Mouse (Mus musculus): ENCODE measurements around the gene Nradd.

Gene Nradd

DNA sequence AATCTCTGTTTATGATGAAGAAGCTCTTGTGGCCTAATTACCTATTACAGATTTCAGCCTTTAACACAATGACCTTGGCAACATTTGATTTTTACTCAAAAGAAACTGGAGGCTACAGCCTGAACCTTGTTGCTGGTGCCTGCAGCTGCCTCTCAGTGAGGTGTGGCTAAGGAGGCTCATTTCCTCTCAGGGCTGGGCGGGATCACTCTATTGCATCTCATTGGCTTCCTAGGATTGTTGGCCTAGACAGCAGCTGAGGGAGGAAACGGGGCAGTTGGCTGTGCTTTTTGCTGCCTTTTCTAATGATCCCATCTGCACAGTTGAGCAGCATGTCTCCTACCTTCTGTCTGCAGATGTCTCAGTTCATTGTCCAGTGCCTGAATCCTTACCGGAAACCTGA lies 7.2 kb downstream of the Nradd start:
- no peak for DNase-seq (ENCODE audit: low read depth in 1 of 2, low spot score in 2 of 2)

DNA sequence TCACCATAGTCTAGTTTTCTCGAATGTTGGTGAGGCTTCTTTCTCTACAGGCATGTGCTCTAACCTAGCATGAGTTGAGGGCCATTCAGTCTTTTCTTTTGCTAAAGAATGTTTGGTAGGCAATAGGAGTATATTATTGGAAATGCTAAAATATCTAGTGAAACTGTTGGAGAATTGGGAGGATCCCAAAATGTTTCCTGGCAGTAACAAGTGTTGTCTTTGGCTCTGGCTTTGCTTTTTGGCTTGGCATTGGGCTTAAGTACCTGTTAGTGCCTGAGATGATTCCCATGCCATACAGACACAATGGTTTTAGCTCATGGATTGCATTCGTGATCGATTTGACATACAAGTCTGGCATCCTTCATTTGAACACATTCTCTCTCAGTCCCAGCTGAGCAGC lies 12.8 kb downstream of the Nradd start:
- DNase-seq (ENCODE audit: low read depth in 1 of 2, low spot score in 2 of 2), result no peak

DNA sequence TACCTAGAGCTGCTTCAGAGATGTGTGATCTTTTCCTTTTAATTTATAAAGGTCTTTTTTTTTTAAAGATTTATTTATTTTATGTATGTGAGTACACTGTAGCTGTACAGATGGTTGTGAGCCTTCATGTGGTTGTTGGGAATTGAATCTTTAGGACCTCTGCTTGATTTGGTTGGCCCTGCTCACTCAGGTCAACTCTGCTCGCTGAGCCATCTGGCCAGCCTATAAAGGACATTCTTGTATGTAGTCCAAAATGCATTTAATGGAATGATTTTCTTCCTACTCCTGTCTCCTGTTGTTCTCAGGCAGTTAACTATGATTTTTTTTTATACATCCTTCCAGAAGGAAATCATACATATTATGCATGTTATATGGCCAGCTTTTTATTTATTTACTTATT lies 40.7 kb downstream of the Nradd start:
- DNase-seq (ENCODE audit: low read depth in 1 of 2, low spot score in 2 of 2), result no peak

DNA sequence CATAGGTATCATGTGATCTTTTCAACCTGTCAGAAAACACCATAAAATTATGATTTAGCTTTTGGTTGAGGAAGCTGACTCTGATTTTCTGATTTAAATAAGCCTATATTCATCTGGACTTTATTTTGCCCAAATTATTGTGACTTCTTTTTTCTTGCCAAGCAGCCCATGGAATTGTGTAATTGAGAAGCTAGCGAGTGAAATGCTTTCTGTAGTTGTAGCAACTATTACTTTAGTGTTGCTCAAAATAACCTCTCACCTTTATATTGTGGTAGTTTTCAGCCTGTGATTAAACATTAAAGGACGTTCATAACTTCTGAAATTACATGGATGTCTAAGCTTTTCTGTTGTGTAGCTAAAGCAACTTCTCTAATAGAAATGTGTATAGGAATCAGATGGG lies 42.1 kb downstream of the Nradd start:
- no peak for DNase-seq (ENCODE audit: low read depth in 1 of 2, low spot score in 2 of 2)

All from monocyte, adult 2 months (primary cell).